Mouse (Mus musculus): ENCODE results near the gene Rptor.

- no peak for TF ChIP-seq CTCF (IDR thresholded peaks at IDR 0.05; ENCODE audit: extremely low read depth, insufficient read depth, low read length)
- TF ChIP-seq POLR2A (IDR thresholded peaks at IDR 0.05; ENCODE audit: extremely low read depth, insufficient read depth, low read length), result no peak
Measured at GRCm38 (mm10) chr11:119666567-119667108, 63.9 kb downstream of the Rptor start.
